Mouse (Mus musculus) small intestine, adult 2 months (tissue): Measurements from ENCODE around the gene Pan3. TPM values are rescaled to one million over a fixed set of nuclear protein-coding genes. Genes with fewer than 3 reads are reported as not detected.

Source experiments
- H3K27ac ChIP-seq: fragments of 200-500 bp; 2 replicates; pipeline ENCODE4 v1.5.1; 2012; ENCODE audit warnings: low read depth, low read length, control low read depth, inconsistent platforms; ENCODE audit not compliant: insufficient read depth
- H3K27me3 ChIP-seq: fragments of 200-500 bp; 2 replicates; pipeline ENCODE4 v1.6.1; 2012; ENCODE audit warnings: mild to moderate bottlenecking, moderate library complexity, low read length, inconsistent platforms; ENCODE audit not compliant: control insufficient read depth, insufficient read depth
- H3K36me3 ChIP-seq: fragments of 200-500 bp; 2 replicates; pipeline ENCODE4 v1.6.1; 2012; ENCODE audit warnings: mild to moderate bottlenecking, low read length, control low read depth, inconsistent platforms; ENCODE audit not compliant: control insufficient read depth, insufficient read depth
- H3K4me1 ChIP-seq: fragments of 200-500 bp; 2 replicates; pipeline ENCODE4 v1.6.1; 2012; ENCODE audit warnings: low read length, inconsistent platforms, mixed read lengths; ENCODE audit not compliant: control insufficient read depth, insufficient read depth, insufficient read length
- H3K4me3 ChIP-seq: fragments of 200-500 bp; 2 replicates; pipeline ENCODE4 v1.5.1; 2012; ENCODE audit warnings: low read depth, mild to moderate bottlenecking, control low read depth, inconsistent platforms, low read length, moderate library complexity
- CTCF ChIP-seq: fragments of 200-500 bp; IDR thresholded peaks from 2 replicates; pipeline ENCODE4 v1.5.1; 2012; ENCODE audit warnings: low read depth, mild to moderate bottlenecking, control low read depth, inconsistent platforms, low read length, moderate library complexity, mixed read lengths; ENCODE audit not compliant: insufficient replicate concordance, insufficient read length; ENCODE audit errors: extremely low read depth
- POLR2A ChIP-seq: fragments of 200-500 bp; IDR thresholded peaks from 2 replicates; pipeline ENCODE4 v1.6.1; 2012; ENCODE audit warnings: low read depth, mild to moderate bottlenecking, control low read depth, inconsistent platforms, low read length, moderate library complexity
- WGBS: fragments of 180-500 bp; shearing (Covaris S2); methylation state at CpG from one replicate; pipeline ENCODE4 v1.1.7; 2018; 5-methylcytosine and 5-hydroxymethylcytosine counted together
- polyA plus RNA-seq: library from polyadenylated mRNA; depleted of rRNA; stranded (reverse); fragments of >200 nt; gene quantifications from 2 replicates; pipeline ENCODE4 v1.2.3, GENCODE M21; 2012

Gene Pan3
- polyA plus RNA-seq, 1 experiment, result 18.1 TPM

DNA sequence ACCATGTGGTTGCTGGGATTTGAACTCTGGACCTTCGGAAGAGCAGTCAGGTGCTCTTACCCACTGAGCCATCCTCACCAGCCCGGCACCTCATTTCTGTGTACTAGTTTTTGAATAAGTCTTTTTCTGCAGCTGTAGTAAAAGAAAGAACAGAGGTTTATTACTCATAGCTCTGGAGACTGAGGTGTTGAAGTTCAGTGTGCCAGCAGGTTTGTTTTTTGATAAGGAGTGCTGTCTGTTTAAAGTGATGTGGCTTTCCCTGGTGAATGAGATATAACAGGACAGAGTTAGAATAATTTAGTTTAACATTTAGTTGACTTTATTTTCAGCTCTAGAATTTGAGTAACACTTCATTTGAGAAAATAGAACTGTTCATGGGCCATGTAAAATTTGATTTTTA lies 14.8 kb downstream of the Pan3 start:
- Histone ChIP-seq H3K4me1 (peaks cover 10% of the 10 kb centered on the region; the same call in 1 of the 2 replicates), H3K27ac (no peak overlapping the region), H3K36me3 (no peaks in the 10 kb centered on the region), H3K4me3 (no peak overlapping the region), H3K27me3 (no peaks in the 10 kb centered on the region)
- WGBS, result 52% methylated on average over 2 of the region's 2 CpGs
- TF ChIP-seq CTCF (no peak), POLR2A (no peak)

DNA sequence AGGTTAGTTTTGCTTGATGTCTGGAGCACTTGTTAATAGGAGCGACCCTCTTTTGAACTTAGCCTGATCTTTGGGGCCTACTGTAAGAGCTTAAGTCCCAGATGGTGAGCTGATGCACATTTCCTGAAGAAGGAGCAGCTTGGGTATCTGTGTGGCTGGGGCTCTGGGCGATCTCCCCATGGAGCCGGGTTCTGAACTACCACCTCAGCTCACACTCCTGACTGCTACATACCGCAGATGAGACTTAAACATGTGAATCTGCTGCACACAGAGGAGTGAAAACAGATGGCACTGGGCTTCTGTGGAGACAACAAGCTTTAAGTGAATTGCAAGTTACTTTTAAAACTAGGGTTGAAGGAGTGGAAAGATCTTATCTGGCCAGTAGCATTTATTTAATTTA lies 15.3 kb downstream of the Pan3 start:
- Histone ChIP-seq H3K27me3 (no peaks in the 10 kb centered on the region), H3K4me3 (no peak overlapping the region), H3K36me3 (no peaks in the 10 kb centered on the region), H3K27ac (no peak overlapping the region), H3K4me1 (peaks cover 10% of the 10 kb centered on the region; the same call in 1 of the 2 replicates)
- WGBS, result 90% methylated on average over 4 of the region's 4 CpGs
- no peak for TF ChIP-seq POLR2A
- no peak for TF ChIP-seq CTCF

DNA sequence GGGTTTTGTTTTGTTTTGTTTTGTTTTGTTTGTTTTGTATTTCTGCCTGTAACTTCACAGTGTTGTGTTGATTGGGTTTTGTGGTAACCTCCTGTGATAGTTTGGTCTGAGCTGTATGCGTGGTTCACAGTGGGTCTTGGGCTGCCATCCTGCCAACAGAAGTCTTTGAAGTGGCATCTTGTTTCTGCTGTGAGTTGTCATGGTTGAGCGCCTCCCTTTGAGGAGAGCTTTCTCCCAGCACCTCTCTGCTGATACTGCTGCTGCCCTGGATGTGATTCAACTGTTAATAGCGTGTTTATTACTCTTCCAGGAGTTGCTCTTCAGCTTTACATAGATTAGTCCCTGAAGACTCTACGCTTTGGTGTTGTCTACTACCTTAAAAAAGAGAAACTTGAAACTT lies 18.6 kb downstream of the Pan3 start:
- Histone ChIP-seq H3K4me1 (peaks cover 8% of the 10 kb centered on the region; the same call in 1 of the 2 replicates), H3K36me3 (peaks cover 7% of the 10 kb centered on the region), H3K27me3 (no peaks in the 10 kb centered on the region), H3K4me3 (no peak overlapping the region), H3K27ac (no peak overlapping the region)
- 31% methylated on average over 4 of the region's 4 CpGs for WGBS
- no peak for TF ChIP-seq CTCF
- no peak for TF ChIP-seq POLR2A

DNA sequence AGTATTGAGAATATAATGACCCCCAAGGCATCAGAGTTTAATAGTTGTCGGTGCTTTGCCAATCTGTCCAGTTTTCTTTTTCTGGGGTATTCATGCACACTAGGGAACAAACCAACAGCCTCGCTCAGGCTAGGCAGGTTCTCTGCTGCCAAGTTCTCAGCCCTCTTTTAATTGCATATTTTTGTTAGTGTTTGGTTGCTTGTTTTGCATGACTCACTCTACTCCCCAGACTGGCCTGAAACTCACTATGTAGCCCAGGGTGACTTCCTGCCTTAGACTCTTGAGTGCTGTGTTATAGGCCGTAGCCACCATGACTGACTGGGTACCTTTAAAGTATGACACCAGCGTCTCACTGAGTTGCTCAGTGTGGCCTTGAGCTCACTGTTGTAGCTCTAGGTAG lies 19.0 kb downstream of the Pan3 start:
- H3K27ac ChIP-seq, result no peak overlapping the region

DNA sequence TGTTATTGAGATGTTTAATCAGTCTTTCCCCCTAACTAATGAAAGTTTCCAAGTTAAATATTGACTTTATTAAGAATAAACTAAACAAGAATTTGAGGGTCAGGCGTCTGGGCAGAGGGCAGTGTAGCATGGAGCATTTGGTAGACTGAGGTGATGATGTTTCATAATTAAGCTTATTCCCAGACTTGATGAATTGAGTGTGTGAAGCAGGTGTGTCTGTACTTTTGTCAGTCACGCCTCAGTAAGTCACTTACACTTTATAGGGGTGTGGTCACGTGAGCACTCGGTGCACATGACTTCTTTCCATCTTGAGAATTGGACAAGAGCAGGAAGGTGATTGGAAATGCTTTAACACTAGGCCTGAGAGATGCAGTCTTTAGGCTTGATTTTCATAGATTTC lies 26.5 kb downstream of the Pan3 start:
- Histone ChIP-seq H3K27ac (no peak overlapping the region), H3K36me3 (peaks cover 23% of the 10 kb centered on the region), H3K4me3 (no peak overlapping the region), H3K27me3 (no peaks in the 10 kb centered on the region), H3K4me1 (peaks cover 2% of the 10 kb centered on the region; the same call in 1 of the 2 replicates)
- WGBS, result 55% methylated on average over 4 of the region's 4 CpGs
- TF ChIP-seq CTCF (no peak), POLR2A (no peak)

More for the DNA sequence above, 19.0 kb downstream of the Pan3 start:
- H3K36me3 ChIP-seq, result peaks cover 8% of the 10 kb centered on the region
- 70% methylated on average over 4 of the region's 4 CpGs for WGBS
- no peaks in the 10 kb centered on the region for H3K27me3 ChIP-seq
- H3K4me1 ChIP-seq, result peaks cover 8% of the 10 kb centered on the region; the same call in 1 of the 2 replicates
- TF ChIP-seq POLR2A (no peak), CTCF (no peak)
- no peak overlapping the region for H3K4me3 ChIP-seq

DNA sequence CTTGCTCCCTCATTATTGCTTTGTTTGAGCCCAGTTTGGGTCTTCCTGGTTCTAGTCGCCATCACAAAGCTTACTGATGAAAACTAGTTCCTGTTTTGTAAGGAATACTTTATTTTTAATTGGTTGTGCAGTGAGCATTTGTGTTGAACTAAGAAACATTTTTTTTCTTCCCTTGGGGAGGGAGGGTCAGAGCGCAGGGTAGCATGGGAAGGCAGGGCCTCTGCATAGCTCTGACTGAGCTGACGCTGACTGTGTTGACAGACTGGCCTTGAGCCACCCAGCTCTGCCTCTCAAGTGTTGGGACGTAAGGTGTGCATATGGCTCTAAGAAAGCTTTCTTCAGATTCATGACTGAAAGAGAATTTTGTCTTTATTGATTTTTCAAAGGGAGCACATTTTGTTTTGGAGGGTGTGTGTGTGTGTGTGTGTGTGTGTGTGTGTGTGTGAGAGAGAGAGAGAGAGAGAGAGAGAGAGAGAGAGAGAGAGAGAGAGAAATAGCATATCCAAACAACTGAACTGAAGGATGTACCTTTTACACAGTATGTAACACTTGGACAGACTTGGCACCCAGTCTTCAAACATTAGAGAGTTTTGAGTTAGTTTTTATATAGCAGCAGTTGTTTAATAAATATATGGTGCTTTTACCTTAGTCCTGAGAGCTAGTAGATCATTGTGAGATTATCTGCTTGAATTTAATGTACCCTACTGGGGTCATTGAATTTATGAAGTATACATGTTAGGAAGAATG lies 30.0 kb downstream of the Pan3 start:
- WGBS, result 68% methylated on average over 4 of the region's 4 CpGs
- no peak overlapping the region for H3K27ac ChIP-seq
- H3K27me3 ChIP-seq, result no peaks in the 10 kb centered on the region
- peaks cover 2% of the 10 kb centered on the region; the same call in 1 of the 2 replicates for H3K4me1 ChIP-seq
- TF ChIP-seq POLR2A, result no peak
- no peak for TF ChIP-seq CTCF
- peaks cover 27% of the 10 kb centered on the region for H3K36me3 ChIP-seq
- no peak overlapping the region for H3K4me3 ChIP-seq

DNA sequence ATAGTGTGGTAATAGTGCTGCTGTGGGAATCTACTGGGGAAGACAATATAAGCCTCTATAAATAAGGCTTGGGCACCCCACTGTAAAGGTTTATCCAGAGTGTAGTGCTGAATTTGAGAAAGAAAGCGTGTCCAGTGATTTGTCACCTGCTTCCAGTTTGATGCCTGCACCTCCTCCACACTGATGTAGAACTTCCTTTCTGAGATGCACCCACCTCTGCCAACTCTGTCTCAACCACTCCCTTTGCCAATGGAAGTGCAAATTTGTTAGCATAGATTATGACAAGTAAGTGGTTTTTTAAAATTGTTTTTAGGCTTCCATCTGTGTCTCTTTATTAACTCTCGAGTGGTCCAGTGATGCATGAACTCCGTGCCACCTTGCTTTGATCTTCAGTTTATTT lies 33.3 kb downstream of the Pan3 start:
- TF ChIP-seq POLR2A, result no peak
- no peak for TF ChIP-seq CTCF
- H3K4me1 ChIP-seq, result peaks cover 2% of the 10 kb centered on the region; the same call in 1 of the 2 replicates
- no peaks in the 10 kb centered on the region for H3K27me3 ChIP-seq
- WGBS, result 82% methylated on average over 3 of the region's 3 CpGs
- H3K36me3 ChIP-seq, result peaks cover 24% of the 10 kb centered on the region
- no peak overlapping the region for H3K27ac ChIP-seq
- no peak overlapping the region for H3K4me3 ChIP-seq

DNA sequence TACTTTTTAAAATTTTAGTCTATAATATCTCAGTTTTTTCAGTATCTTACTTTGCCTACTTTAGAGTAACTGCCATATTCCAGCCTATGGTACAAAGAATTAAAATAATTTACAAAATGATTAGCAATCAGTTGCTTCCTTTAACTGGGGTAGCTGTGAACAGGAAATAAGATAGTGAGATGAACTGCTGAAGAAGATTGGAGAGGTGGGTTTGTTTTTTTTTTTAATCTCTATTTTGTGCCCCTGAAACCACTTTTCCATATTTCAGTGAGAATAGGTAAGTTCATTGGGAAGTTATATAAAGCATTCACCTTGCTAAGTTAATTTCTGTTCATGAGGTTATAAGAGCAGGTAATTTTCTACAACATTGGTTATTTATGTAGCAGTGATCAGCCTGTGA lies 36.4 kb downstream of the Pan3 start:
- Histone ChIP-seq H3K27ac (no peak overlapping the region), H3K27me3 (no peaks in the 10 kb centered on the region), H3K4me3 (no peak overlapping the region), H3K4me1 (no peaks in the 10 kb centered on the region), H3K36me3 (peaks cover 20% of the 10 kb centered on the region)
- TF ChIP-seq CTCF, result no peak
- TF ChIP-seq POLR2A, result no peak
